ENCODE assay signal across 9 mouse cellular contexts in genomic region chr5:122080930-122081329, GRCm38 (mm10). TPM values are rescaled to one million over a fixed set of nuclear protein-coding genes. Genes with fewer than 3 reads are reported as not detected.
A peak's percentile ranks its signal among the peaks of the same experiment; 100 is the strongest.
DNase-seq lines count a peak whose midpoint lies in the region; ATAC-seq and TF ChIP-seq lines count a peak whose summit lies in the region.
"Had no signal": no experiment of that assay in that cellular context is flagged by ENCODE, and none has a peak within 500 bp of the region (broad histone marks: within the 10 kb centered on the region; RNA-seq: fewer than 3 reads in every experiment).

No protein-coding gene starts in this region.

- WGBS in midbrain, embryonic 15.5 days: 49% methylated on average over 11 of the region's 11 CpGs
- WGBS in midbrain, embryonic 10.5 days: 91% methylated on average over 11 of the region's 11 CpGs
- 48% methylated on average over 11 of the region's 11 CpGs for WGBS in forebrain, embryonic 14.5 days
- WGBS in stomach, postnatal 0 days: 33% methylated on average over 11 of the region's 11 CpGs

- H3K9ac ChIP-seq in midbrain, embryonic 15.5 days: no peak overlapping the region
- no peak overlapping the region for H3K9ac ChIP-seq in forebrain, embryonic 14.5 days (ENCODE audit: low read length)
- H3K9ac ChIP-seq in stomach, postnatal 0 days (ENCODE audit: low read length): no peak overlapping the region

- no peaks in the 10 kb centered on the region for H3K36me3 ChIP-seq in midbrain, embryonic 15.5 days (replicated peaks)
- no peaks in the 10 kb centered on the region for H3K36me3 ChIP-seq in midbrain, embryonic 10.5 days
- H3K36me3 ChIP-seq in forebrain, embryonic 14.5 days (ENCODE audit: control insufficient read depth, insufficient read depth, low read length): no peaks in the 10 kb centered on the region
- H3K36me3 ChIP-seq in stomach, postnatal 0 days (ENCODE audit: control insufficient read depth, insufficient read depth, low read length): no peaks in the 10 kb centered on the region

- no peak for TF ChIP-seq EP300 in stomach, postnatal 0 days (optimal IDR thresholded peaks at IDR 0.05)

- DNase-seq in midbrain, embryonic 10.5 days (ENCODE audit: low spot score): no peak
- peak; percentile 95 for DNase-seq in forebrain, embryonic 14.5 days (ENCODE audit: low spot score)
- DNase-seq in layer of hippocampus, postnatal 10 days (ENCODE audit: low spot score in 2 of 2): peak; percentile 73 to 78
- peak; percentile 65 for DNase-seq in stomach, postnatal 0 days (ENCODE audit: low spot score)

- no peaks in the 10 kb centered on the region for H3K4me1 ChIP-seq in midbrain, embryonic 15.5 days
- peaks cover 4% of the 10 kb centered on the region; the same call in 1 of the 2 replicates for H3K4me1 ChIP-seq in midbrain, embryonic 10.5 days
- peaks cover 6% of the 10 kb centered on the region; the same call in 1 of the 2 replicates for H3K4me1 ChIP-seq in forebrain, embryonic 14.5 days (ENCODE audit: control insufficient read depth, insufficient read depth, low read length)
- H3K4me1 ChIP-seq in stomach, postnatal 0 days (replicated peaks; ENCODE audit: control insufficient read depth, insufficient read depth): no peaks in the 10 kb centered on the region

- no peaks in the 10 kb centered on the region for H3K9me3 ChIP-seq in midbrain, embryonic 15.5 days
- 0 out of 2 replicates have a peak, but pooled peaks cover 7% of the 10 kb centered on the region for H3K9me3 ChIP-seq in midbrain, embryonic 10.5 days (replicated peaks)
- no peaks in the 10 kb centered on the region for H3K9me3 ChIP-seq in forebrain, embryonic 14.5 days (replicated peaks; ENCODE audit: control insufficient read depth, low read length)
- no peaks in the 10 kb centered on the region for H3K9me3 ChIP-seq in stomach, postnatal 0 days (ENCODE audit: control insufficient read depth, low read length)

- H3K4me3 ChIP-seq in midbrain, embryonic 15.5 days: no peak overlapping the region
- H3K4me3 ChIP-seq in midbrain, embryonic 10.5 days: no peak overlapping the region
- no peak overlapping the region for H3K4me3 ChIP-seq in forebrain, embryonic 14.5 days (ENCODE audit: low read depth, low read length)
- no peak overlapping the region for H3K4me3 ChIP-seq in stomach, postnatal 0 days (ENCODE audit: low read depth, low read length)

- H3K27me3 ChIP-seq in midbrain, embryonic 15.5 days (replicated peaks): no peaks in the 10 kb centered on the region
- no peaks in the 10 kb centered on the region for H3K27me3 ChIP-seq in midbrain, embryonic 10.5 days (ENCODE audit: low read depth, poor library complexity, severe bottlenecking)
- H3K27me3 ChIP-seq in forebrain, embryonic 14.5 days (replicated peaks; ENCODE audit: control insufficient read depth, insufficient read depth, low read length): no peaks in the 10 kb centered on the region
- H3K27me3 ChIP-seq in stomach, postnatal 0 days (ENCODE audit: control insufficient read depth, insufficient read depth, low read length): no peaks in the 10 kb centered on the region

- peak; percentile 63; the same call in 1 of the 2 replicates for ATAC-seq in midbrain, embryonic 15.5 days (replicated peaks)
- ATAC-seq in forebrain, embryonic 14.5 days: peak; percentile 92
- peak; percentile 46; the same call in 1 of the 2 replicates for ATAC-seq in stomach, postnatal 0 days (ENCODE audit: low FRiP score, low TSS enrichment)
- ATAC-seq in megakaryocyte-erythroid progenitor cell, adult 5-6 weeks (replicated peaks; ENCODE audit: low FRiP score, low TSS enrichment, poor library complexity, severe bottlenecking): no peak
- ATAC-seq in monocyte, adult 5-6 weeks (replicated peaks; ENCODE audit: insufficient number of reproducible peaks, low FRiP score, low TSS enrichment, poor library complexity, severe bottlenecking): no peak

- H3K4me2 ChIP-seq in midbrain, embryonic 15.5 days: no peak overlapping the region
- no peak overlapping the region for H3K4me2 ChIP-seq in forebrain, embryonic 14.5 days (ENCODE audit: low read length)
- H3K4me2 ChIP-seq in stomach, postnatal 0 days (replicated peaks; ENCODE audit: low read depth): no peak overlapping the region

- H3K27ac ChIP-seq in midbrain, embryonic 15.5 days: no peak overlapping the region
- no peak overlapping the region for H3K27ac ChIP-seq in midbrain, embryonic 10.5 days (replicated peaks)
- H3K27ac ChIP-seq in forebrain, embryonic 14.5 days (ENCODE audit: low read depth, low read length): peak overlapping the region; percentile 73
- no peak overlapping the region for H3K27ac ChIP-seq in stomach, postnatal 0 days (replicated peaks)

- no peak for TF ChIP-seq CTCF in stomach, postnatal 0 days (IDR thresholded peaks at IDR 0.05; ENCODE audit: low read depth)

RNA-seq across cellular contexts. Expression of gene Myl2, which starts 19.8 kb away (rescaled TPM):
- 0.71 and 6.6 TPM in 2 replicates for polyA plus RNA-seq in midbrain, embryonic 15.5 days (2015; fragmentation: Nextera tagmentation; extraction: Ambion mirVana)
- polyA plus RNA-seq in midbrain, embryonic 10.5 days (2016; fragmentation: Nextera tagmentation; extraction: Ambion mirVana): 0.43 and 0.59 TPM in 2 replicates
- 1.0 and 1.1 TPM in 2 replicates for polyA plus RNA-seq in forebrain, embryonic 14.5 days (2014; fragmentation: Nextera tagmentation; extraction: Ambion mirVana)
- total RNA-seq in layer of hippocampus, postnatal 10 days (2021): not detected
- 0.21 and 0.30 TPM in 2 replicates for polyA plus RNA-seq in stomach, postnatal 0 days (2015; fragmentation: Nextera tagmentation; extraction: Ambion mirVana)
- not detected in 2 replicates for total RNA-seq in megakaryocyte-erythroid progenitor cell, adult 5-6 weeks (2014; fragmentation: Nextera tagmentation)
- total RNA-seq in megakaryocyte-erythroid progenitor cell, adult 5-6 weeks (2017): not detected in 2 replicates
- total RNA-seq in monocyte, adult 5-6 weeks (2017): not detected in 3 replicates
- polyA plus RNA-seq: small intestine, adult 2 months had no signal

RNA-seq across cellular contexts. Expression of gene Cux2, which starts 31.0 kb away (rescaled TPM):
- polyA plus RNA-seq in midbrain, embryonic 15.5 days (2015; fragmentation: Nextera tagmentation; extraction: Ambion mirVana): 24.7 and 27.3 TPM in 2 replicates
- polyA plus RNA-seq in midbrain, embryonic 10.5 days (2016; fragmentation: Nextera tagmentation; extraction: Ambion mirVana): 6.4 and 10.2 TPM in 2 replicates
- 16.7 and 30.0 TPM in 2 replicates for polyA plus RNA-seq in forebrain, embryonic 14.5 days (2014; fragmentation: Nextera tagmentation; extraction: Ambion mirVana)
- 10 to 100 TPM; 35.5 to 40.1 TPM for total RNA-seq in layer of hippocampus, postnatal 10 days (2021)
- polyA plus RNA-seq in stomach, postnatal 0 days (2015; fragmentation: Nextera tagmentation; extraction: Ambion mirVana): 1.2 and 1.5 TPM in 2 replicates
- not detected in 2 replicates for total RNA-seq in megakaryocyte-erythroid progenitor cell, adult 5-6 weeks (2014; fragmentation: Nextera tagmentation)
- not detected in 2 replicates for total RNA-seq in megakaryocyte-erythroid progenitor cell, adult 5-6 weeks (2017)
- not detected in 3 replicates for total RNA-seq in monocyte, adult 5-6 weeks (2017)

RNA-seq across cellular contexts. Expression of gene Ccdc63, which starts 59.7 kb away (rescaled TPM):
- polyA plus RNA-seq in midbrain, embryonic 15.5 days (2015; fragmentation: Nextera tagmentation; extraction: Ambion mirVana): 0.29 TPM in 1 of 2 replicates, not detected in the other
- polyA plus RNA-seq in midbrain, embryonic 10.5 days (2016; fragmentation: Nextera tagmentation; extraction: Ambion mirVana): not detected in 2 replicates
- polyA plus RNA-seq in forebrain, embryonic 14.5 days (2014; fragmentation: Nextera tagmentation; extraction: Ambion mirVana): not detected in 2 replicates
- 1 to 10 TPM in 1 of 2 experiments, under 1 TPM in 1; 0.78 to 1.8 TPM for total RNA-seq in layer of hippocampus, postnatal 10 days (2021)
- 0.07 TPM in 2 replicates for polyA plus RNA-seq in stomach, postnatal 0 days (2015; fragmentation: Nextera tagmentation; extraction: Ambion mirVana)
- 0.96 and 1.4 TPM in 2 replicates for total RNA-seq in megakaryocyte-erythroid progenitor cell, adult 5-6 weeks (2014; fragmentation: Nextera tagmentation)
- not detected in 2 replicates for total RNA-seq in megakaryocyte-erythroid progenitor cell, adult 5-6 weeks (2017)
- 0.48 TPM in 1 of 3 replicates, not detected in the others for total RNA-seq in monocyte, adult 5-6 weeks (2017)
- polyA plus RNA-seq: limb, embryonic 11.5 days had no signal

Comparison
In these comparisons a context has a peak if more than half of its experiments do, and no peak if none do; other contexts are left out.
1. ATAC-seq: peak in midbrain, embryonic 15.5 days (single experiment), forebrain, embryonic 14.5 days (single experiment) and stomach, postnatal 0 days (single experiment); none in megakaryocyte-erythroid progenitor cell, adult 5-6 weeks (single experiment) and monocyte, adult 5-6 weeks (single experiment).